Mouse (Mus musculus) liver, adult (tissue): ENCODE data around the gene Dpp4.
A peak's percentile ranks its signal among the peaks of the same experiment; 100 is the strongest.

Experiments used
- GATA4 ChIP-seq: IDR thresholded peaks from 2 replicates; pipeline ENCODE4 v1.6.1; 2014; ENCODE audit warnings: mild to moderate bottlenecking, low read length; ENCODE audit not compliant: insufficient replicate concordance

Dpp4 gene

DNA sequence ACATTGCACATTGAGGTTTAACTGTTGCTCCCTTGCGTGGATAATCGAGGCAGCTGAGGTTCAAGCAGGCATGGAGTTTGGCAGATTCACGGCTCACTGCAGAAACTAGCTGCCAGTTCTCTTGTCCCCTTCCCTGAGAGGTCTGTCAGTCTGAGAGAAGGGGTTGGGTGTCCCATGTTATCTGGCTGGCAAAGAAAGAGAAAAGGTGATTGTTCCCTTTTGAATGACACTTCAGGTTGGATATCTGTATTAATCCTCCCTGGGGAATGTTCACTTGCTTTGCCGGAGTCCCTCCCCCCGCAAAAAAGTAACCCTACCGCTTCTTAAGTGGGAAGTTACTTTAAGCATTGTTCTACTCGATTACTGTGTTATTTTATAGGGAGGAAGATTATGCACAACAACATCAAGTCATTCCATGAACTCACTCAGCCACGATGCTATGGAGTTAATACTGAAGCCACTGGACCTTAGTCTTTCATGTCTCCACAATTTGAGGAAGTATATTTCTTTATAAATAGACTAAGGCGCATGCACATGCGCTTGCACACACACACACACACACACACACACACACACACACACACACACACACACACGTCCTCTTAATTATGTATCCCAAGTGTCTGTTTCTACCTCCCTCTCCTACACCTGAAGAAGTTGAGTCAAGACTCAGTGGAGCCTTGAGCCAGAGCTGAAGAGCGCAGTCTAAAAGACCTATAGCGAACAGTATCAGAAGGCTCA is at the start of gene Dpp4:
Gene Dpp4 (minus strand): TSS at position 151 of the 741 bp plus-strand sequence.
- no peak for TF ChIP-seq GATA4

DNA sequence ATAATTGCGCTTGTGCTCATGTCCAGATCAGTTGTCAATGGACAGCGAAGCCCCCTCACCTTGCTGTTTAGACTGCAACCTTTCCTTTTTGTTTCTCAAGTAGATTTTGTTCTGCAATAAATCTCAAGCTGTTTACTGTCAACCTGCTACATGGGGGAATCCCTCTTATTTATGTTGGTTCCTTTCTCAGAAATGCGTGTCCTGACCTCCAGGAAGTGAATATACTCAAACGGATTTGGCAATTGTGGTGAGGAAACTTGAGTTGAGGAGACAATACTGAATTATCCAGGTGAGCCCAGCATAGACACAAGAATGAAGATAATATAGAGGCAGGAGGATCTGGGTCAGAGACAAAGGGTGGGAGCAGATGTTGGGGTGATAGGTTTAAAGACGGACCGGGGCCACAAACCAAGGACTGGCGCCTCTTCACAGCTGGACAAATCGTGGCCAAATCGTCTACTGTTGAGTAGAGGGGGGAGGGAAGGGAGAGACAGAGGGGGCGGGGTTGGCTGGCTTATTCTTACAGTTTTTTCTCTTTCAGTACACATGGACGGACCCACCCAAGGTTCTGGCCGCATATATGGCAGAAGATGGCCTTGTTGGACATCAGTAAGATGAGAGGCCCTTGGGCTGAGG is 48.9 kb upstream of the Dpp4 start:
- TF ChIP-seq GATA4, result no peak

DNA sequence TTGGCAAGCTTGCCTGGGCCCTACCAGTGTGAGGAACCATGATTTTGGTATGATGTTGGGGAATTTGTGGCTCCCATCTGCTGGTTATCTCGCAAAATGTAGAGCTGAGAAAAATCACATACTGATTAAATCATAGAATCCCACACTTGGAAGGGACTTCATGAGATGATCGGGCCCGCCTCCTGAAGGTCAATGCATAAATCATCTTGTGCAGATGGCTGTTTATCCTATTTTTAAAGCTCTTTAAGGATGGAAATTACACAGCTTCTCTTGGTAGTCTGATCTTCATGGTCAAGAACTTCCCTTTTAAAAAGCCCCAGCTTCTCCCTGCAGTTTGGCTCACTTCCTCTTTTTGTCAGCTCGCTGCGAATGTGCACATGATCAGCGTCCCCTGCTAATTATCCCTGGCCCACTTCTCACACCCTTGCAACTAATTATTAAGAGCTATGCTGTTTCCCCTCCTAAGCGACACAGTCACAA is 48.2 kb upstream of the Dpp4 start:
- TF ChIP-seq GATA4, result no peak

DNA sequence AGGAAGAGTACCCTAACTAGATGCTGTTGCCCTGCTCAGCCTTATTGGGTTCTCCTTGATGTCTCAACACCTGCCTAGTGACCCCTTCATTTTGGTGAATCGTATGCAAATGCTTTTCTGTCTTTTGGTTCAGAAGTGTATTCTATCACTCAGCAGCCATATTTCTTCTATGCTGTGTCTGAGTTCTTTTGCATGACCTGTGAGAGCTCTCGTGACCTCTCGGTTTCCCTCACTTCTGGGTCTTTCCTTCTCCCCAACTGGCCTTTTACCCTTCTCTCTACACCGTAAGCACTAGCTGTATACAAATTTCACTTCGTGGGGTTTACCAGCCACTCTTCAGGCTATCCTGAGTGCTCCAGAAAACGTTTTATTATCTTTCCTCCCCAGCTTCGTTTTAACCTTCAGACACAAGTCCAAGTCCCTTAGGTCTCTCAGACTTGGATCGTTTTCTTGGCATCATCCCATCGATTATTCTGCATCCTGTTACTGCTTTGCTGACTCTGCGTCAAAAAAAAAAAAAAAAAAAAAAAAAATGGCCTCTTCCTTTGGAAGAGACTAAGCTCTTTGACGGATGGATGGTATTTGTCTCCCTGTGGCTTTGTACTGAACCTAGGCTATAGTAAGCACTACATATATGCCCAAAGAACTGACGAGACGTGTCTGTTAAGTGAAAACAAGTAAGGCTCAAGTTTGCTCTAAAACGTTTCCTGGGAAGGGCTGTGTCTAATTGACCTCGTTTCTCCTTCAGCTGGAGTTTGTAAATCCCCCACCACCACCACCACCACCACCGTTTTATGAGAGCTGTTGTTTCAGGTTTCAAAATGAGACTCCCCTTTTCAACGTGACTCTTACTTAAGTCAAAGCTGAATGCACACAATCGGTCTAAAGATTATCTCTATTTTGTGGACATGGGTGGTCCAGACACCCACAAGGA is 47.5 kb upstream of the Dpp4 start:
- no peak for TF ChIP-seq GATA4

DNA sequence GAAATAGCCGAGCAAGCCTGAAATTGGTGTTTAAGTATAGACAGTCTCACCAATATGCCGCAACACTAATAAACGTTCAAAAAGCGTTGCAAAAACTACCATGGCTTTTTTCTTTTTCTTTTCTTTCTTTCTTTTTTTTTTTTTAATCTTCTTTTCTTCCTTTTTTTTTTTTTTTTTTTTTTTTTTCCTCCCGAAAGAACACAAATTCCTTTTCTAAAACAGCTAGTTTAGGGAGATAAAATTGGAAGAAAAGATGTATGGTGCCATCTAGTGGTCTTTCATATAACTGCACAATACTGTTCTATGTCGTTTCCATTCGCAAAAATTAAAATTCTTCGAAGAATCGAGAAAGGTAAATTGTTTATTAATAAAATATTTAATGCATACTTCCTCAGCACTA is 46.0 kb upstream of the Dpp4 start:
- TF ChIP-seq GATA4, result no peak

DNA sequence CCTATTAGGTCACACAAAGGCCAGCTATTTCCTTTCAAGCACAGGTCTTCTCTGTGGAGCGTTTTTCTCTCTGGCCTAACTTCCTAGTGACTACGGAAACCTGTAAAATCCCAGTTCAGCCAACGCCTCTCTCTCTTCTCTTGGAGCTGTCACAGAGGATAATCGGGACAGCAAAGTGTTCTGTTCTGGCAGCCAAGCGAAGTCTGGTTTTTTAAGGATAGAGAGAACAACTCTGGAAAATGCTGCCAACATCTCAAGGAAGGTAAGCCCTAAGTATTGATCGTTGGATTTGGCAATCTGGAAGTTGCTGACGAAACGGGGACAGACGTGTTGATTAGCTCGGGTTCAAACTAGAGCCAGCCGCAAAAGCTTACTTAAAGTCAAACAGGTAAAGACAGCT is 43.0 kb upstream of the Dpp4 start:
- TF ChIP-seq GATA4, result no peak

DNA sequence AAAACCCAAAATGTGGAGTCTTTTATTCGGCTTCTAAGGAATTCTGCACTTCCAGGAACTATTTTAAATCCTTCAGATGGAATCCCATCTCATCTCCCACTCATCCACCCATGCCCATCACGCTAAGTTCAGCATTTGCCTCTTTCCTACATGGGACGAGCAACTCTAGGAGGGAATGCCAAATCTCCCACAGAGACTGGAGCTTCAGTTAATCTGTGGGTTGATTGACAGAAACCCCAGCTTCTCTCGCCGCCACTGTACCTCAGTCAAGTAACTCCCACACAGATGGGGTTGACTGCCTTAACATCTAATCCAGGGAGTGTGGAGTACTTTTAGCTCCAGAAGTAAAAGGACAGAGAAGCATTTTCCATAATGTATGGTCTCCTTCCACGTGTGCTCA is 42.0 kb upstream of the Dpp4 start:
- no peak for TF ChIP-seq GATA4

DNA sequence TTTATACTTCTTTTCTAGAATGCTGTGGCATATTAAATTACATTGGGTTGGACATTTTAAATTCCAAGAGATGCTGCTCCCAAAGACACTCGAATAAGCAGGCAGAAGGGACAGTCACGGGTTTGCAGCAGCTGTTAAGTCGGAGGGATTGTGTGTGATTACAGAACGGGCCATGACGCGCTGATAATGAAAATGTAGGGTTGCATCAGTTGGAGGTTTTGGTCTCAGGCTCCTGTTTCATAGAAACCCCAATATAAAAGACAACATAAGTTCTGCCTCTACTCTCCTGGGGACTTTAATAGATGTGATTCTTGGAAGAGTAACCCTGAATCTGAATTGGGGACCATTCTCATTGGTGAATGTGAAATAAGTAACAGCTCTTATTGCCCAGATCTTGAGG is 38.3 kb upstream of the Dpp4 start:
- no peak for TF ChIP-seq GATA4

DNA sequence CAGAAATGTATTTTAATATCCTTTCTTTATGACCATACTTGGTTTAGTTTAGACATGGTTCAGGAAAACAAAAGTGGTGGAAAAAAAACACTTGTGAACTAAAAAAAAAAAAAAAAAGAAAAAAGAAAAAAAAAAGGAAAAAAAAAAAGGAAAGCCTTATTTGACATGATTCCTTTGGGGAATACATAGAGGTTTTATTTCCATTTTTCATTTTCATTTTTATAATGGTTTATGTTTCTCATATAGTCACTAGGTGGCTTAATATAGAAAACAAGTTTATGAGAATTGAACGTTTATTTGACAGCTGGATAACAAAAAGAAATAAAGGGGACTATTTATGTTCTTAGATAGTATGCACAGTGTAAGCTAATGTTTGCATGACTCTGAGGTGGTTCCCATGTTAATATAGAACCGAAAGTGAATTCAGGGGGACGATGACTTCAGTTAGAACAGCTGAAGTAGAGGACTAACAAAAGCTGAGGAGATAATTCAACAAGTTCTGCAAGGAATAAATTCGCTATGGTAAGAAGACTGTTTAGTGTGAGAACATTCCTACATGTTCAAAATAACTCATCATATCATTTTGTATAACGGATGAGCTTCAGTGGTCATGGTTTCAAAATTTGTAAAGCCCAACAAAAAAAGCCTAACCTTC is 37.8 kb upstream of the Dpp4 start:
- no peak for TF ChIP-seq GATA4

DNA sequence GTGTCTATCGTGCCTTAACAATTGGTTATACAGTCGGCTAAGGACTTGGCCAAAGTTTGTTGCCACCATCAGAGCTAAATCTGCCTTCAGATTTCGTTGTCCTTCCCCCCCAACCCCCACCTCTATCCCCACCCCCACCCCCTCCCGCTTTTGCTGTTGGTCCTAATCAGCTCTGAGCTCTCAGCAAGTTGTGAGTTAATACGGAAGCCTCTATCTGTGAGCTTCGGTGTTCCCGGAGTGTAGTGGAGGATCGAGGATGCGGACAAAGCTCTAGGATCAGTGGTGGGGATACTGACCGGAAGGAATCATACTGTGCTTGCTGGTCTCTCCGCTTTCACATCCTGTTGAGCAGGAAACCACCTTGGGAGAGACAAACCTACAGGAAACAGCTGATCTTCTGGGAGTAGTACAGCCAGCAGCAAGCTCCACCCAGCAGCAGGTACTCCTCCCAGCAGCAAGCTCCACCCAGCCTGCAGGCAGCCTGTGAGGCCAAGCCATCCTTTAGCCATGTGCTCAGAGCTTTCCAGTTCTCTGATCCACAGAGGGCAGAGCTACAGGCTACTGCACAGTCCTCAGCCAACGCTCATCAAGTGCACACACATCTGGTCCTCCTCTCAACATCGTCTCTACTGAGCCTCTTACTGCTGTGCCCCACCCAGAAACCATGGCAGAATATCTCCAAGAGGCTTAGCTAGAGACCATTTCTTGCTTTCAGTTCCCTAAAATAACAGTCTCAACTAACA is 28.9 kb upstream of the Dpp4 start:
- TF ChIP-seq GATA4, result 0 out of 2 replicates have a peak, but pooled peaks have one; percentile 30

DNA sequence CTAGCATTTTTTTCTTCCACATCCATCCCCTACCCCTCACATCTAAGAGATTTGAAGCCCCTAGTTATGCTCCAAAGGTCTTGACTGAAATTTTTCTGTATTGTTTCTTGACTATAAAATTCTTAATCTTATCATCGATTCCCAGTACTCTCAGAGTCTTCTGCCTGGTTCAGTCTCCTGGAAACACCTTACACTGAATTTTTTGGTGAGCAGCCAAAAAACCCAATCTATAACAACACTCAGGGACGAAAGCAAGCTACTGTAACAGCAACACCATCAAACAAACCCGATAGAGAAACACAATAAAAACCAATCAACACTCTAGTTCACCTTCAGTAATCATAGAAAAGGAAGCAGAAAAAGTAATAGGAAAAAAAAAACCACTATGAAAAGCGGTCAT is 28.1 kb upstream of the Dpp4 start:
- no peak for TF ChIP-seq GATA4

DNA sequence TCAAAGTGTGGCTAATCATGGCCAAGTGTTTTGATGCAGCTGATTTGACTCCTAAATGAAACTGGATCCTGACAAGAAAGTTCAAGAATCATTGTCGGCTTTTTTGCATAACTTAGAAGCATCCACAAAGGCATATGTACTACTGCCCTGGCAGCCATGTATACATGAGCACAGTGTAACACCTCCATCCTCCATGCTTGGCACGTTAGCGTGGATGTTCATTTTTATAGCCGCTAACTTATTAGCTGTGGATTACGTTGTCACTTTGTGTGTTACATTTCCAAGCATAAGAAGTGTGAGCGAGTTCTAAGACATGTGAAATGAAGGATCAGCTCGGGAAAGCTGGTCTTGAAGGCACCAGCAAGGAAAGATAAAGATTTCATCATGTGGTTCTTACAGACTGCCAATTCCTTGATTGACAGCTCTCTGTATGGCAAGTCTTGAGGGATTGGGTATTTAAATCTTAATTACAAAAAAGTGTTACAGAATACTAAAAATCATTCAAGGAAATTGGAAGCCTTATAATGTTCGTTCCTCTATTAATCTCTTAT is 19.3 kb upstream of the Dpp4 start:
- no peak for TF ChIP-seq GATA4

DNA sequence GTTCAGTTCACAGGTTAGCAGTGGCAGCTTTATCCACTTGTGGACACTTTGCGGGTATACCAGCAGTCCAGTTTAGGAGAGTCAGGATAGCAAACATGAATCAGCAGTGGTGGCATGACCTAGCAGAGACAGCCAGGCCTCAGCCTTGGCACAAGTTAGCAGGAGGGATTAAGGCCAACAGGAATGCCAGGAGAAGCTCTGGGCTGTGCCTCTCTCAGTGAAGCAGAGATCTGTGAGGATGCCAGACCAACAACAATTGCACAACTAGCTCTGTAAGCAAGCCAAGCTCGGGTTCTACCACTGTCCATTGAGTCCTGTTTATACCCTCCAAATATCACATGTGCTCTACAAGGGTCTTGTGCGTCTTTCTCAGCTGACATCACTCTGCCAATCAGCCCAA is 13.9 kb upstream of the Dpp4 start:
- no peak for TF ChIP-seq GATA4

DNA sequence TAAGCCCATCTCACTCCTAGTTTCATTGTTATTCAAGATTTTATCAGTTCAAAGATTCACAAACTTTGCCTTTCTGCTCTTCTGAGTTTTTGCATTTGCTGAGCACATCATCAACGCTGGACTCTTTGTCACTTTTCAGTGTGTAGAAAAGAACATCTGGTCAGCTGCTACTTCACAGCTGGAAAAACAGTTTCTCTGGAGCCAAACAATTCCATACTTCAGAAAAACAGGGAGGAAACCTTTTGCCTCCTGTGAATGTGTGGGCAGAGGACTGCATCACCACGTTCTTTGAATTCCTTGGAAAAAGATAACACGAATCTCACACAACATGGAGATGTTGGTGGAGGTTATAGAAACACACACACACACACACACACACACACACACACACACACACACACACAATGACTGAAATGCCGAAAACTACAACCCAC is 11.3 kb upstream of the Dpp4 start:
- TF ChIP-seq GATA4, result no peak
